Mouse (Mus musculus): ENCODE measurements around the gene Rad18. TPM values are rescaled to one million over a fixed set of nuclear protein-coding genes. Genes with fewer than 3 reads are reported as not detected.

Rad18 gene
- 1.1 and 1.2 TPM in 2 replicates for polyA plus RNA-seq (2012; rRNA removed)

DNA sequence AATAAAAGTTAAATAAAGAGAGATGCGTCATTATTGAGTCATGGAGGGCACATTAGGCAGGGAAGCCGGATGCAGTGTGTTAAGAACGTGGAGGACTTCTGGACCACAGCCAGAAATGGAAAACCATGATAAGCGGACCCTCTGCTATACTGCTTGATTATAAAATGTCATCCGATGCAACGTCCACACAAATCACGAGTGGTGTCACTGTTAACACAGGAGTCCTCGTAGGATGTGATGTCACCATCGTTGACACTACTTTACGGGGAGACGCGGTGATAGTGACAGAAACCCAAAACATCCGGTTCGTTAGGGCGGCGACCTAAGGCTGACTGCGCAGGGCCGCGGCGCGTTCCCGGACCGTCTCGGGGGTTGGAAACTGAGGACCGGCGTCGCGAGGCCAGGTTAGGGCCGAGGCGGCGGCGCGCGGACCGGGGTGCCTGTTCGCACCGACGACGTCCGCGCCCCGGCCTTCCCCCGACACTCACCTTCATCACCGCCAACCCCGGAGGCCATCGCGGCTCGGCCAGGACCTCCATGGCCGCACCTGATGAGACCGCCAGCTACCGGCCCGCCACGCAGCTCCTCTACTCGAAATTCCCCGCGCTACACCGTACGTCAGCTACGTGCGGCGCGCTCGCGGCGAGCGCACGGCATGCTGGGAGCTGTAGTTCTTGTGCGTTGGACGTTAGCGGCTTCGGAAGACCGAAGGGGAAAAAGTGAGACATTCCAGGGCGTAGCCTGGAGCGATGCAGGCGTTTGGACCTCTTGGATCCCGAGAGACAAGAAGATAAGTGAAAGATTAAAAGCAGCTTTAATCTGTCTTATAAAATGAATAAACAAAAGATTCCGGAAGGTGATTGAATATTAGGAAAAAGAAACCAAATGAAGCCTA is at the start of gene Rad18:
Gene Rad18 (minus strand): TSS at position 631 of the 895 bp plus-strand sequence.
- Histone ChIP-seq H3K27ac (ENCODE audit: insufficient read depth, low read depth, low read length) (peak within 1 kb of the TSS; percentile 55), H3K27me3 (ENCODE audit: control insufficient read depth, insufficient read depth, low read length) (no peaks in the 10 kb centered on the region), H3K4me3 (ENCODE audit: low read depth, low read length) (peak within 1 kb of the TSS; percentile 88), H3K4me1 (ENCODE audit: control insufficient read depth, insufficient read depth, insufficient read length, low read length) (no peaks in the 10 kb centered on the region), H3K36me3 (ENCODE audit: control insufficient read depth, insufficient read depth, low read length) (no peaks in the 10 kb centered on the region)
- WGBS: under 1% methylated on average over 76 of the region's 77 CpGs
- peak; percentile 21; the same call in 1 of the 2 replicates for TF ChIP-seq POLR2A (IDR thresholded peaks at IDR 0.05; ENCODE audit: low read depth, low read length)
- no peak for TF ChIP-seq CTCF (IDR thresholded peaks at IDR 0.05; ENCODE audit: extremely low read depth, insufficient read length, insufficient replicate concordance, low read depth, low read length)

DNA sequence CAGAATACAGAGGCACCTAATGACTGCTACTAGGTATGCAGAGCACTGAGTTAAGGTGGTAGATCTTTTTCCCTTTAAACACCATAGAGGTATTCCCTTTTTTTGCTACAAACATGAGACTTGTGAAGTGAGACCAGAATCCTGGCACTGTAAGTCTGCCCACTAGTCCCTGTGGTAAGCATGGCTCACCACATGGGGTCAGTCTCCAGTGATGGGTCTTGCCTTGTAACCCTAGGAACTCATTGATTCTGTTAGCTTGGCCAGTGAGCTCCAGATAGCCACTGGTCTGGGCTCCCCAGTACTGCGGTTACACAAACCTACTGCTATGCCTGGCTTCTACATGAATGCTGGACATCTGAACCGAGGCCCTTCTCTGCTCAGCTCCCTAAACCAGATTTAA is 45.8 kb upstream of the Rad18 start:
- Histone ChIP-seq H3K4me1 (ENCODE audit: control insufficient read depth, insufficient read depth, insufficient read length, low read length) (no peaks in the 10 kb centered on the region), H3K4me3 (ENCODE audit: low read depth, low read length) (no peak overlapping the region), H3K27ac (ENCODE audit: insufficient read depth, low read depth, low read length) (no peak overlapping the region), H3K27me3 (ENCODE audit: control insufficient read depth, insufficient read depth, low read length) (no peaks in the 10 kb centered on the region), H3K36me3 (ENCODE audit: control insufficient read depth, insufficient read depth, low read length) (no peaks in the 10 kb centered on the region)
- TF ChIP-seq POLR2A (IDR thresholded peaks at IDR 0.05; ENCODE audit: low read depth, low read length) (no peak), CTCF (IDR thresholded peaks at IDR 0.05; ENCODE audit: extremely low read depth, insufficient read length, insufficient replicate concordance, low read depth, low read length) (no peak)
- 84% methylated on average over 2 of the region's 2 CpGs for WGBS

DNA sequence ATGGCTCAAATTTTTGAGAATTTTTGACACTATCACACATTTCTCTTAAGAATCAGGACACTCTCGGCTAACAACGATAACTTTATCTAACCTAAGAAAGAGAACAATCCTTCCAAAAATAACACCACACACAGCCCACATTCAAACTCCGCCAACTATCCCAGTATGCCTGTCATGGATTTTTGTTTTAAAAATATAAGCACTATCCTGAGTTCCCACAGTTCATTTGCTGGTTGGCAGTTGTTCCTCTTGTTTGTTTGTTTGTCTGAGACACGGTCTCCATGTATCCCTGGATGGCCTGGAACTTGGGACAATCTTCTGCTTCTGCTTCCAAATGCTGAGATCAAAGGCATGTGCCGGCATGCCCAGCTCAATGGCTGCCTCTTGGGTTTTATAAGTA is 45.3 kb upstream of the Rad18 start:
- no peaks in the 10 kb centered on the region for H3K4me1 ChIP-seq (ENCODE audit: control insufficient read depth, insufficient read depth, insufficient read length, low read length)
- no peak overlapping the region for H3K4me3 ChIP-seq (ENCODE audit: low read depth, low read length)
- no peaks in the 10 kb centered on the region for H3K27me3 ChIP-seq (ENCODE audit: control insufficient read depth, insufficient read depth, low read length)
- WGBS: 88% methylated on average over 5 of the region's 5 CpGs
- no peak for TF ChIP-seq POLR2A (IDR thresholded peaks at IDR 0.05; ENCODE audit: low read depth, low read length)
- TF ChIP-seq CTCF (IDR thresholded peaks at IDR 0.05; ENCODE audit: extremely low read depth, insufficient read length, insufficient replicate concordance, low read depth, low read length): no peak
- no peak overlapping the region for H3K27ac ChIP-seq (ENCODE audit: insufficient read depth, low read depth, low read length)
- no peaks in the 10 kb centered on the region for H3K36me3 ChIP-seq (ENCODE audit: control insufficient read depth, insufficient read depth, low read length)

DNA sequence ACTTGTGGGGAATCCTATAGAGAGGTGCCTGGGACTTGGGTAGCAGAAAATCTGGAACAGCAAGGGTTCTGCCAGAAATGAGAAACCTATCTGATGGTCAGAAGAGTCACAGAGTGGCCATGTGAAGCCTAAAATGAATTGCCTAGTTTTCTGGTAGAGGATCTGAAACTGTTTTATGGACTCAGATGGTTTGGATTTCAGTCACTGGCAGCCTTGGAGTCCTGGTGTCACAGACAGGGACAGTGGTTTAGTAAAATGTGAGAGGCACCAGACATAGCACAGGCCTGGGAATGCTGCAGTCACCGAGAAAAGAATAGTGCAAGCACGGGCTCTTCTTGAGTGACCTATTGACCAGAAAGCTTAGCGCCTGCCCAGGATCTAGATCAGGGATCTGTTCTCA is 43.1 kb upstream of the Rad18 start:
- 85% methylated on average over 3 of the region's 3 CpGs for WGBS
- Histone ChIP-seq H3K4me3 (ENCODE audit: low read depth, low read length) (no peak overlapping the region), H3K27ac (ENCODE audit: insufficient read depth, low read depth, low read length) (peak overlapping the region; percentile 8; the same call in 1 of the 2 replicates), H3K4me1 (ENCODE audit: control insufficient read depth, insufficient read depth, insufficient read length, low read length) (no peaks in the 10 kb centered on the region), H3K27me3 (ENCODE audit: control insufficient read depth, insufficient read depth, low read length) (no peaks in the 10 kb centered on the region), H3K36me3 (ENCODE audit: control insufficient read depth, insufficient read depth, low read length) (no peaks in the 10 kb centered on the region)
- no peak for TF ChIP-seq POLR2A (IDR thresholded peaks at IDR 0.05; ENCODE audit: low read depth, low read length)
- TF ChIP-seq CTCF (IDR thresholded peaks at IDR 0.05; ENCODE audit: extremely low read depth, insufficient read length, insufficient replicate concordance, low read depth, low read length): no peak

DNA sequence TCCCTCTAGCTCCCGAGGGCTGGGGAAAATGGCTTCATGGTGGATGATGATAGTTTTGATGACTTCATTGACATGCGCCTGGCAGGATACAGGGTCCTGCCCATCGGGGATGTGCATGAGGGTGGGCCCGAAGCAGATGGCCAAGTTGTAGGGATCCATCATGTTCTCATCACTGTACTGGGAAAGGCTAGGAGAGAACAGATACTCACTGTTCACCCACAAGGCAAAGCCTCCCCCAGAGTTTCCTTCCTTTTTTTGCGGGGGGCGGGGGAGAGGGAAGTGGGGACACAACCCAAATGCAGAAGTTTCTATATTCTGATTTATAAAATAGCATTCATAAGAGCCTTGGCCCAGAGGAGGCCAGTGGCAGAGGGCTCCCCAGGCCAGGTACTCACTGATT is 42.4 kb upstream of the Rad18 start:
- WGBS: 79% methylated on average over 6 of the region's 6 CpGs
- H3K27ac ChIP-seq (ENCODE audit: insufficient read depth, low read depth, low read length): peak overlapping the region; percentile 8; the same call in 1 of the 2 replicates

DNA sequence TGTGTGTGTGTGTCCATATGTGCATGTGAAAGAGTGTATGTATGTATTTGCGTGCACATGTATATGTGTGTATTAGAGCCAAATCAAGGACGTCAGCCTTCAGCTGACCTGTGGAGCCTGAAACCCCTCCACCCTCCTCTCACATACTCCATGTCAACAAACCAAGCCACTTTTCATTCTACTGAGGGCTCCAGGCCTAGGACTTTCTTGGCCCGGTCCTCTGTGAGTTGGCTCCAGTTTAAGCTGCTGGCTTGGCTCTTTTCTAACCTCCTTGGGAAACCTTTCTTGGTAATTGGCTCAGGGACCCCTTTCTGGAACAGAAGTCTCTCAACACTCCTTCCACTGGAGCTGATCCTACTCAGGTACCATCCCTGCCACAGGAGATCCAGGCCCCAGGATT is 40.0 kb upstream of the Rad18 start:
- Histone ChIP-seq H3K27me3 (ENCODE audit: control insufficient read depth, insufficient read depth, low read length) (no peaks in the 10 kb centered on the region), H3K4me1 (ENCODE audit: control insufficient read depth, insufficient read depth, insufficient read length, low read length) (no peaks in the 10 kb centered on the region), H3K36me3 (ENCODE audit: control insufficient read depth, insufficient read depth, low read length) (no peaks in the 10 kb centered on the region), H3K4me3 (ENCODE audit: low read depth, low read length) (no peak overlapping the region), H3K27ac (ENCODE audit: insufficient read depth, low read depth, low read length) (no peak overlapping the region)
- no peak for TF ChIP-seq POLR2A (IDR thresholded peaks at IDR 0.05; ENCODE audit: low read depth, low read length)
- TF ChIP-seq CTCF (IDR thresholded peaks at IDR 0.05; ENCODE audit: extremely low read depth, insufficient read length, insufficient replicate concordance, low read depth, low read length): no peak
- 85% methylated on average over 3 of the region's 3 CpGs for WGBS

More for the DNA sequence above, 42.4 kb upstream of the Rad18 start:
- H3K4me3 ChIP-seq (ENCODE audit: low read depth, low read length): no peak overlapping the region
- H3K27me3 ChIP-seq (ENCODE audit: control insufficient read depth, insufficient read depth, low read length): no peaks in the 10 kb centered on the region
- H3K36me3 ChIP-seq (ENCODE audit: control insufficient read depth, insufficient read depth, low read length): no peaks in the 10 kb centered on the region
- no peaks in the 10 kb centered on the region for H3K4me1 ChIP-seq (ENCODE audit: control insufficient read depth, insufficient read depth, insufficient read length, low read length)
- no peak for TF ChIP-seq CTCF (IDR thresholded peaks at IDR 0.05; ENCODE audit: extremely low read depth, insufficient read length, insufficient replicate concordance, low read depth, low read length)
- TF ChIP-seq POLR2A (IDR thresholded peaks at IDR 0.05; ENCODE audit: low read depth, low read length): no peak

DNA sequence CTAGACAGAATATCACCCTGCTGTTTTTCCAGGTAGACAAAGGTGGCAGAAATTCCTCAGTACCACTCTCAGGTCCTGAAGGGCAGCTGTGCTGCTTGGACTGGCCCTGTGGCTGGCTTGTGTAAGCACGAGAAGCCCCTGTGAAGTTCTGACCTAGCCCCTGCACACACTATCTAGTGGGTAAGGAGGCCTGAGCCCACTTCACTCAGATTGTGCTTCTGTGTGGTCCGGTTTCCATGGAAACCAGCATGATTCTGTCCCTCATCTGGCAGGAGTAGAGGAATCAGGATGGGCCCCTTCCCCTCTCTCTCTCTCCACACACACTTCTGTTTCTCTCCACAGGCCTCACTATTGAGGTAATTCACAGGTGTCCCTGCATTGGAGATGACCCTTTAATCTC is 38.6 kb upstream of the Rad18 start:
- H3K36me3 ChIP-seq (ENCODE audit: control insufficient read depth, insufficient read depth, low read length): no peaks in the 10 kb centered on the region
- no peak overlapping the region for H3K27ac ChIP-seq (ENCODE audit: insufficient read depth, low read depth, low read length)
- 84% methylated on average over 2 of the region's 2 CpGs for WGBS
- H3K27me3 ChIP-seq (ENCODE audit: control insufficient read depth, insufficient read depth, low read length): no peaks in the 10 kb centered on the region
- H3K4me1 ChIP-seq (ENCODE audit: control insufficient read depth, insufficient read depth, insufficient read length, low read length): no peaks in the 10 kb centered on the region
- H3K4me3 ChIP-seq (ENCODE audit: low read depth, low read length): no peak overlapping the region
- TF ChIP-seq POLR2A (IDR thresholded peaks at IDR 0.05; ENCODE audit: low read depth, low read length): no peak
- no peak for TF ChIP-seq CTCF (IDR thresholded peaks at IDR 0.05; ENCODE audit: extremely low read depth, insufficient read length, insufficient replicate concordance, low read depth, low read length)

All from small intestine, adult 2 months (tissue).